Mouse (Mus musculus): ENCODE results near the gene Evi5l. TPM values are rescaled to one million over a fixed set of nuclear protein-coding genes. Genes with fewer than 3 reads are reported as not detected.
"Not testable (repeated sequence)": the region's sequence is repeated elsewhere in the genome, so short reads cannot be mapped to it uniquely, and the experiment has no call there.

Evi5l gene
- polyA plus RNA-seq, 1 experiment from 2014 or later, result 88.7 TPM

GRCm38 (mm10) chr8:4247951-4248540, 81.7 kb downstream of the Evi5l start, which contains the start of gene Tgfbr3l:
TSS of gene Tgfbr3l (plus strand) at chr8:4248214.
- peaks cover 59% of the 10 kb centered on the region for H3K36me3 ChIP-seq (replicated peaks; ENCODE audit: control insufficient read depth, insufficient read depth)
- no peaks in the 10 kb centered on the region for H3K27me3 ChIP-seq (ENCODE audit: control insufficient read depth, insufficient read depth, low read length)
- no peak within 1 kb of the TSS for H3K4me3 ChIP-seq (replicated peaks; ENCODE audit: low read length)
- DNase-seq (ENCODE audit: low spot score) (no peak), ATAC-seq (ENCODE audit: low FRiP score) (no peak)
- H3K9me3 ChIP-seq (ENCODE audit: control insufficient read depth, low read length), result no peaks in the 10 kb centered on the region
- H3K27ac ChIP-seq, result no peak within 1 kb of the TSS
- 82% methylated on average over 15 of the region's 15 CpGs for WGBS
- no peak within 1 kb of the TSS for H3K4me2 ChIP-seq (replicated peaks)
- H3K4me1 ChIP-seq (replicated peaks; ENCODE audit: control insufficient read depth, insufficient read depth, low read length), result peaks cover 6% of the 10 kb centered on the region
- no peak within 1 kb of the TSS for H3K9ac ChIP-seq

GRCm38 (mm10) chr8:4249213-4249612, 82.8 kb downstream of the Evi5l start:
- H3K27ac ChIP-seq, result no peak overlapping the region
- no peak for ATAC-seq (ENCODE audit: low FRiP score)
- no peak overlapping the region for H3K9ac ChIP-seq
- no peaks in the 10 kb centered on the region for H3K27me3 ChIP-seq (ENCODE audit: control insufficient read depth, insufficient read depth, low read length)
- peaks cover 48% of the 10 kb centered on the region for H3K36me3 ChIP-seq (replicated peaks; ENCODE audit: control insufficient read depth, insufficient read depth)
- no peak for DNase-seq (ENCODE audit: low spot score)
- H3K9me3 ChIP-seq (ENCODE audit: control insufficient read depth, low read length), result no peaks in the 10 kb centered on the region
- no peak overlapping the region for H3K4me3 ChIP-seq (replicated peaks; ENCODE audit: low read length)
- no peak overlapping the region for H3K4me2 ChIP-seq (replicated peaks)
- peaks cover 14% of the 10 kb centered on the region for H3K4me1 ChIP-seq (replicated peaks; ENCODE audit: control insufficient read depth, insufficient read depth, low read length)
- 19% methylated on average over 29 of the region's 29 CpGs for WGBS

- DNase-seq (ENCODE audit: low spot score) (peak; percentile 79), ATAC-seq (ENCODE audit: low FRiP score) (0 out of 2 replicates have a peak, but pooled peaks have one; percentile 3)
- H3K27ac ChIP-seq, result no peak overlapping the region
- peaks cover 47% of the 10 kb centered on the region for H3K36me3 ChIP-seq (replicated peaks; ENCODE audit: control insufficient read depth, insufficient read depth)
- 30% methylated on average over 26 of the region's 26 CpGs for WGBS
- H3K9ac ChIP-seq, result 0 out of 2 replicates have a peak overlapping the region, but pooled peaks have one; percentile 7
- H3K4me3 ChIP-seq (replicated peaks; ENCODE audit: low read length), result no peak overlapping the region
- no peak overlapping the region for H3K4me2 ChIP-seq (replicated peaks)
- H3K9me3 ChIP-seq (ENCODE audit: control insufficient read depth, low read length), result no peaks in the 10 kb centered on the region
- H3K4me1 ChIP-seq (replicated peaks; ENCODE audit: control insufficient read depth, insufficient read depth, low read length), result peaks cover 18% of the 10 kb centered on the region
- no peaks in the 10 kb centered on the region for H3K27me3 ChIP-seq (ENCODE audit: control insufficient read depth, insufficient read depth, low read length)
These were observed 84.1 kb downstream of the Evi5l start for GRCm38 (mm10) chr8:4250306-4250970.

GRCm38 (mm10) chr8:4252116-4252760, 85.9 kb downstream of the Evi5l start:
- peaks cover 26% of the 10 kb centered on the region for H3K4me1 ChIP-seq (replicated peaks; ENCODE audit: control insufficient read depth, insufficient read depth, low read length)
- 51% methylated on average over 8 of the region's 8 CpGs for WGBS
- no peak for DNase-seq (ENCODE audit: low spot score)
- H3K27ac ChIP-seq, result peak overlapping the region; percentile 81
- no peak for ATAC-seq (ENCODE audit: low FRiP score)
- no peaks in the 10 kb centered on the region for H3K27me3 ChIP-seq (ENCODE audit: control insufficient read depth, insufficient read depth, low read length)
- H3K4me3 ChIP-seq (replicated peaks; ENCODE audit: low read length), result peak overlapping the region; percentile 49
- H3K9me3 ChIP-seq (ENCODE audit: control insufficient read depth, low read length), result no peaks in the 10 kb centered on the region
- peak overlapping the region; percentile 72 for H3K4me2 ChIP-seq (replicated peaks)
- H3K36me3 ChIP-seq (replicated peaks; ENCODE audit: control insufficient read depth, insufficient read depth), result peaks cover 47% of the 10 kb centered on the region
- H3K9ac ChIP-seq, result peak overlapping the region; percentile 63

- peaks cover 39% of the 10 kb centered on the region for H3K36me3 ChIP-seq (replicated peaks; ENCODE audit: control insufficient read depth, insufficient read depth)
These were observed 86.8 kb downstream of the Evi5l start, which contains the start of gene Snapc2 for GRCm38 (mm10) chr8:4252934-4253841. TSS of gene Snapc2 (plus strand) at chr8:4253080.

GRCm38 (mm10) chr8:4254001-4254400, 87.6 kb downstream of the Evi5l start:
- peak overlapping the region; percentile 81; the same call in 1 of the 2 replicates for H3K27ac ChIP-seq
- H3K9me3 ChIP-seq (ENCODE audit: control insufficient read depth, low read length), result no peaks in the 10 kb centered on the region
- no peaks in the 10 kb centered on the region for H3K27me3 ChIP-seq (ENCODE audit: control insufficient read depth, insufficient read depth, low read length)
- H3K9ac ChIP-seq, result peak overlapping the region; percentile 63; the same call in 1 of the 2 replicates
- no peak for ATAC-seq (ENCODE audit: low FRiP score)
- H3K4me1 ChIP-seq (replicated peaks; ENCODE audit: control insufficient read depth, insufficient read depth, low read length), result peaks cover 34% of the 10 kb centered on the region
- 67% methylated on average over 6 of the region's 6 CpGs for WGBS
- H3K4me2 ChIP-seq (replicated peaks), result peak overlapping the region; percentile 72
- H3K36me3 ChIP-seq (replicated peaks; ENCODE audit: control insufficient read depth, insufficient read depth), result peaks cover 38% of the 10 kb centered on the region
- H3K4me3 ChIP-seq (replicated peaks; ENCODE audit: low read length), result peak overlapping the region; percentile 49
- peak; percentile 77 for DNase-seq (ENCODE audit: low spot score)

More at GRCm38 (mm10) chr8:4252934-4253841, 86.8 kb downstream of the Evi5l start, which contains the start of gene Snapc2:
- Histone ChIP-seq H3K4me3 (replicated peaks; ENCODE audit: low read length) (peak within 1 kb of the TSS; percentile 49), H3K27ac (peak within 1 kb of the TSS; percentile 81), H3K4me2 (replicated peaks) (peak within 1 kb of the TSS; percentile 72), H3K9ac (peak within 1 kb of the TSS; percentile 63), H3K27me3 (ENCODE audit: control insufficient read depth, insufficient read depth, low read length) (no peaks in the 10 kb centered on the region), H3K4me1 (replicated peaks; ENCODE audit: control insufficient read depth, insufficient read depth, low read length) (peaks cover 34% of the 10 kb centered on the region), H3K9me3 (ENCODE audit: control insufficient read depth, low read length) (no peaks in the 10 kb centered on the region)
- DNase-seq (ENCODE audit: low spot score) (peak; percentile 93), ATAC-seq (ENCODE audit: low FRiP score) (peak; percentile 90)
- under 1% methylated on average over 69 of the region's 69 CpGs for WGBS

- H3K9ac ChIP-seq; H3K9me3 ChIP-seq (ENCODE audit: control insufficient read depth, low read length); H3K27me3 ChIP-seq (ENCODE audit: control insufficient read depth, insufficient read depth, low read length); H3K4me2 ChIP-seq (replicated peaks); DNase-seq (ENCODE audit: low spot score); ATAC-seq (ENCODE audit: low FRiP score); H3K27ac ChIP-seq; H3K4me3 ChIP-seq (replicated peaks; ENCODE audit: low read length): not testable (repeated sequence)
- H3K4me1 ChIP-seq (replicated peaks; ENCODE audit: control insufficient read depth, insufficient read depth, low read length), result peaks cover 34% of the 10 kb centered on the region
- WGBS, result 88% methylated on average over 7 of the region's 7 CpGs
- peaks cover 38% of the 10 kb centered on the region for H3K36me3 ChIP-seq (replicated peaks; ENCODE audit: control insufficient read depth, insufficient read depth)
These were observed 89.1 kb downstream of the Evi5l start for GRCm38 (mm10) chr8:4255471-4255870.

- H3K4me3 ChIP-seq (replicated peaks; ENCODE audit: low read length), result peak overlapping the region; percentile 53; the same call in 1 of the 2 replicates
- H3K9ac ChIP-seq, result peak overlapping the region; percentile 75
- H3K4me1 ChIP-seq (replicated peaks; ENCODE audit: control insufficient read depth, insufficient read depth, low read length), result peaks cover 34% of the 10 kb centered on the region
- H3K9me3 ChIP-seq (ENCODE audit: control insufficient read depth, low read length), result no peaks in the 10 kb centered on the region
- H3K27ac ChIP-seq, result peak overlapping the region; percentile 38; the same call in 1 of the 2 replicates
- WGBS, result 52% methylated on average over 4 of the region's 4 CpGs
- H3K36me3 ChIP-seq (replicated peaks; ENCODE audit: control insufficient read depth, insufficient read depth), result peaks cover 50% of the 10 kb centered on the region
- ATAC-seq (ENCODE audit: low FRiP score) (no peak), DNase-seq (ENCODE audit: low spot score) (no peak)
- H3K4me2 ChIP-seq (replicated peaks), result peak overlapping the region; percentile 61
- H3K27me3 ChIP-seq (ENCODE audit: control insufficient read depth, insufficient read depth, low read length), result no peaks in the 10 kb centered on the region
These were observed 90.5 kb downstream of the Evi5l start for GRCm38 (mm10) chr8:4256911-4257310.
